Mouse (Mus musculus) liver, embryonic 16.5 days (tissue): Measurements from ENCODE around the gene Ubash3b. TPM values are rescaled to one million over a fixed set of nuclear protein-coding genes. Genes with fewer than 3 reads are reported as not detected.
A peak's percentile ranks its signal among the peaks of the same experiment; 100 is the strongest.

Source experiments
- ATAC-seq: fragments of 200-750 bp; cut with Nextera tagmentation; 2 replicates; pipeline ENCODE4 v1.8.0; 2017; ENCODE audit warnings: low read depth, mild to moderate bottlenecking, moderate number of reproducible peaks, moderate library complexity
- H3K27ac ChIP-seq: fragments of 300-500 bp; sonication (generic); 2 replicates; pipeline ENCODE4 v1.5.1; 2014; ENCODE audit warnings: mild to moderate bottlenecking, low read length
- H3K27me3 ChIP-seq: fragments of 300-500 bp; sonication (generic); 2 replicates; pipeline ENCODE4 v1.6.1; 2014; ENCODE audit warnings: low read depth, low read length, mixed read lengths; ENCODE audit not compliant: control insufficient read depth, insufficient read depth
- H3K36me3 ChIP-seq: fragments of 300-500 bp; sonication (generic); 2 replicates; pipeline ENCODE4 v1.6.1; 2014; ENCODE audit warnings: mild to moderate bottlenecking; ENCODE audit not compliant: control insufficient read depth, insufficient read depth
- H3K4me1 ChIP-seq: fragments of 300-500 bp; sonication (generic); 2 replicates; pipeline ENCODE4 v1.6.1; 2014; ENCODE audit warnings: low read depth, low read length, mixed read lengths; ENCODE audit not compliant: control insufficient read depth
- H3K4me2 ChIP-seq: fragments of 300-500 bp; sonication (generic); 2 replicates; pipeline ENCODE4 v1.6.1; 2014; ENCODE audit warnings: low read depth, low read length, mixed read lengths
- H3K4me3 ChIP-seq: fragments of 300-500 bp; sonication (generic); 2 replicates; pipeline ENCODE4 v1.5.1; 2014; ENCODE audit warnings: low read depth, mild to moderate bottlenecking, low read length
- H3K9ac ChIP-seq: fragments of 300-500 bp; sonication (generic); 2 replicates; pipeline ENCODE4 v1.6.1; 2014; ENCODE audit warnings: low read depth, low read length
- H3K9me3 ChIP-seq: fragments of 300-500 bp; sonication (generic); replicated peaks from 2 replicates; pipeline ENCODE4 v1.6.1; 2016; ENCODE audit warnings: low read length; ENCODE audit not compliant: control insufficient read depth
- WGBS: fragments of 180-500 bp; shearing (Covaris S2); extraction: QIAGEN DNeasy Blood & Tissue Kit; methylation state at CpG from one replicate; pipeline ENCODE4 v1.1.7; 2014; ENCODE audit not compliant: insufficient replicate concordance; 5-methylcytosine and 5-hydroxymethylcytosine counted together
- polyA plus RNA-seq: library from polyadenylated mRNA; unstranded; fragments of >200 nt; fragmentation: Nextera tagmentation; extraction: Ambion mirVana; gene quantifications from 2 replicates; pipeline ENCODE4 v1.2.1, GENCODE M21; 2015

The Ubash3b gene
- polyA plus RNA-seq, 1 experiment from 2014 or later: 4.7 TPM

GRCm38 (mm10) chr9:41148600-41148999, 12.9 kb downstream of the Ubash3b start:
- ATAC-seq: no peak
- H3K27me3 ChIP-seq: no peaks in the 10 kb centered on the region
- no peaks in the 10 kb centered on the region for H3K36me3 ChIP-seq
- H3K9me3 ChIP-seq: no peaks in the 10 kb centered on the region
- no peak overlapping the region for H3K4me2 ChIP-seq
- WGBS: 75% methylated on average over 7 of the region's 7 CpGs
- H3K27ac ChIP-seq: no peak overlapping the region
- H3K9ac ChIP-seq: no peak overlapping the region
- H3K4me3 ChIP-seq: no peak overlapping the region
- peaks cover 9% of the 10 kb centered on the region for H3K4me1 ChIP-seq

GRCm38 (mm10) chr9:41147203-41147842, 14.2 kb downstream of the Ubash3b start:
- Histone ChIP-seq H3K4me2 (no peak overlapping the region), H3K27ac (0 out of 2 replicates have a peak overlapping the region, but pooled peaks have one; percentile 6), H3K27me3 (no peaks in the 10 kb centered on the region), H3K4me1 (peaks cover 9% of the 10 kb centered on the region), H3K4me3 (no peak overlapping the region), H3K9ac (no peak overlapping the region), H3K9me3 (no peaks in the 10 kb centered on the region), H3K36me3 (no peaks in the 10 kb centered on the region)
- ATAC-seq: peak; percentile 35
- WGBS: 40% methylated on average over 13 of the region's 13 CpGs

GRCm38 (mm10) chr9:41143825-41144224, 17.7 kb downstream of the Ubash3b start:
- 76% methylated on average over 15 of the region's 15 CpGs for WGBS
- Histone ChIP-seq H3K9ac (no peak overlapping the region), H3K4me1 (peaks cover 8% of the 10 kb centered on the region), H3K27me3 (no peaks in the 10 kb centered on the region), H3K4me3 (no peak overlapping the region), H3K27ac (no peak overlapping the region), H3K4me2 (no peak overlapping the region), H3K36me3 (no peaks in the 10 kb centered on the region), H3K9me3 (no peaks in the 10 kb centered on the region)
- no peak for ATAC-seq

- Histone ChIP-seq H3K9ac (no peak overlapping the region), H3K4me3 (no peak overlapping the region), H3K9me3 (no peaks in the 10 kb centered on the region), H3K4me2 (no peak overlapping the region), H3K4me1 (peaks cover 14% of the 10 kb centered on the region), H3K36me3 (no peaks in the 10 kb centered on the region), H3K27me3 (no peaks in the 10 kb centered on the region), H3K27ac (no peak overlapping the region)
- ATAC-seq: no peak
- WGBS: 34% methylated on average over 3 of the region's 3 CpGs
These were observed 18.4 kb downstream of the Ubash3b start for GRCm38 (mm10) chr9:41143115-41143514.

- Histone ChIP-seq H3K4me2 (no peak overlapping the region), H3K4me3 (no peak overlapping the region), H3K27ac (no peak overlapping the region), H3K4me1 (peaks cover 14% of the 10 kb centered on the region), H3K9me3 (no peaks in the 10 kb centered on the region), H3K9ac (no peak overlapping the region), H3K36me3 (no peaks in the 10 kb centered on the region), H3K27me3 (no peaks in the 10 kb centered on the region)
- 16% methylated on average over 2 of the region's 2 CpGs for WGBS
- ATAC-seq: no peak
These were observed 20.5 kb downstream of the Ubash3b start for GRCm38 (mm10) chr9:41141026-41141425.

- H3K27me3 ChIP-seq: no peaks in the 10 kb centered on the region
These were observed 22.3 kb downstream of the Ubash3b start for GRCm38 (mm10) chr9:41138987-41139808.

GRCm38 (mm10) chr9:41136691-41137467, 24.6 kb downstream of the Ubash3b start:
- ATAC-seq: no peak
- no peak overlapping the region for H3K4me3 ChIP-seq
- H3K27ac ChIP-seq: no peak overlapping the region
- H3K27me3 ChIP-seq: no peaks in the 10 kb centered on the region
- H3K36me3 ChIP-seq: no peaks in the 10 kb centered on the region
- H3K4me1 ChIP-seq: peaks cover 14% of the 10 kb centered on the region
- no peak overlapping the region for H3K9ac ChIP-seq
- 25% methylated on average over 7 of the region's 7 CpGs for WGBS
- no peaks in the 10 kb centered on the region for H3K9me3 ChIP-seq
- H3K4me2 ChIP-seq: no peak overlapping the region

More at GRCm38 (mm10) chr9:41138987-41139808, 22.3 kb downstream of the Ubash3b start:
- H3K4me2 ChIP-seq: no peak overlapping the region
- H3K9me3 ChIP-seq: no peaks in the 10 kb centered on the region
- peaks cover 14% of the 10 kb centered on the region for H3K4me1 ChIP-seq
- no peak overlapping the region for H3K9ac ChIP-seq
- H3K36me3 ChIP-seq: no peaks in the 10 kb centered on the region
- no peak overlapping the region for H3K27ac ChIP-seq
- 19% methylated on average over 6 of the region's 6 CpGs for WGBS
- H3K4me3 ChIP-seq: no peak overlapping the region
- ATAC-seq: peak; percentile 61

- Histone ChIP-seq H3K9me3 (no peaks in the 10 kb centered on the region), H3K4me1 (peaks cover 14% of the 10 kb centered on the region), H3K36me3 (no peaks in the 10 kb centered on the region), H3K27me3 (no peaks in the 10 kb centered on the region), H3K4me3 (no peak overlapping the region), H3K9ac (no peak overlapping the region), H3K27ac (no peak overlapping the region), H3K4me2 (no peak overlapping the region)
- ATAC-seq: no peak
- WGBS: 76% methylated on average over 2 of the region's 2 CpGs
These were observed 25.2 kb downstream of the Ubash3b start for GRCm38 (mm10) chr9:41136273-41136672.
